Mouse (Mus musculus): Measurements from ENCODE around the gene Dip2b. TPM values are rescaled to one million over a fixed set of nuclear protein-coding genes. Genes with fewer than 3 reads are reported as not detected.

Gene Dip2b
- total RNA-seq (2014; rRNA removed) (29.3 and 40.6 TPM in 2 replicates), polyA plus RNA-seq (2015; fragmentation: Nextera tagmentation; extraction: Ambion mirVana) (4.7 and 8.3 TPM in 2 replicates)

GRCm38 (mm10) chr15:100038470-100038971 is at the start of gene Dip2b:
Dip2b (plus strand) TSS chr15:100038664.
- 1% methylated on average over 43 of the region's 68 CpGs for WGBS
- DNase-seq (peak; percentile 98), ATAC-seq (peak; percentile 92)
- H3K9me3 ChIP-seq (ENCODE audit: low read length) = no peaks in the 10 kb centered on the region
- peak within 1 kb of the TSS; percentile 94 for H3K4me3 ChIP-seq (ENCODE audit: low read depth, low read length)
- TF ChIP-seq CTCF (IDR thresholded peaks at IDR 0.05; ENCODE audit: low read depth) = peak; percentile 98
- H3K27ac ChIP-seq (ENCODE audit: low read depth, low read length) = peak within 1 kb of the TSS; percentile 99
- no peaks in the 10 kb centered on the region for H3K27me3 ChIP-seq (ENCODE audit: insufficient read depth, low read length)
- peaks cover 16% of the 10 kb centered on the region for H3K4me1 ChIP-seq (ENCODE audit: insufficient read depth)
- H3K36me3 ChIP-seq (ENCODE audit: insufficient read depth) = no peaks in the 10 kb centered on the region
- peak within 1 kb of the TSS; percentile 59 for H3K4me2 ChIP-seq (ENCODE audit: low read depth)
- H3K9ac ChIP-seq = peak within 1 kb of the TSS; percentile 100

- no peak for TF ChIP-seq CTCF (IDR thresholded peaks at IDR 0.05; ENCODE audit: low read depth)
- Histone ChIP-seq H3K27ac (ENCODE audit: low read depth, low read length) (no peak overlapping the region), H3K9ac (no peak overlapping the region), H3K4me1 (ENCODE audit: insufficient read depth) (no peaks in the 10 kb centered on the region), H3K9me3 (ENCODE audit: low read length) (no peaks in the 10 kb centered on the region), H3K4me2 (ENCODE audit: low read depth) (no peak overlapping the region), H3K36me3 (ENCODE audit: insufficient read depth) (peaks cover 39% of the 10 kb centered on the region), H3K27me3 (ENCODE audit: insufficient read depth, low read length) (no peaks in the 10 kb centered on the region), H3K4me3 (ENCODE audit: low read depth, low read length) (no peak overlapping the region)
- DNase-seq (no peak), ATAC-seq (no peak)
- 98% methylated on average over 1 of the region's 1 CpGs for WGBS
Measured at GRCm38 (mm10) chr15:99993100-99993499, 45.4 kb upstream of the Dip2b start.

- DNase-seq = no peak
- TF ChIP-seq CTCF (IDR thresholded peaks at IDR 0.05; ENCODE audit: low read depth) = no peak
Measured at GRCm38 (mm10) chr15:99997114-99997804, 41.2 kb upstream of the Dip2b start.

GRCm38 (mm10) chr15:99999390-99999789 is 39.1 kb upstream of the Dip2b start:
- 91% methylated on average over 1 of the region's 1 CpGs for WGBS
- TF ChIP-seq CTCF (IDR thresholded peaks at IDR 0.05; ENCODE audit: low read depth) = no peak
- Histone ChIP-seq H3K9ac (no peak overlapping the region), H3K4me3 (ENCODE audit: low read depth, low read length) (no peak overlapping the region), H3K4me1 (ENCODE audit: insufficient read depth) (no peaks in the 10 kb centered on the region), H3K27me3 (ENCODE audit: insufficient read depth, low read length) (no peaks in the 10 kb centered on the region), H3K4me2 (ENCODE audit: low read depth) (no peak overlapping the region), H3K27ac (ENCODE audit: low read depth, low read length) (no peak overlapping the region), H3K9me3 (ENCODE audit: low read length) (no peaks in the 10 kb centered on the region), H3K36me3 (ENCODE audit: insufficient read depth) (peaks cover 51% of the 10 kb centered on the region)
- DNase-seq (no peak), ATAC-seq (no peak)

More at GRCm38 (mm10) chr15:99997114-99997804, 41.2 kb upstream of the Dip2b start:
- no peak overlapping the region for H3K9ac ChIP-seq
- no peak for ATAC-seq
- H3K4me2 ChIP-seq (ENCODE audit: low read depth) = no peak overlapping the region
- H3K36me3 ChIP-seq (ENCODE audit: insufficient read depth) = peaks cover 44% of the 10 kb centered on the region
- H3K4me3 ChIP-seq (ENCODE audit: low read depth, low read length) = no peak overlapping the region
- no peaks in the 10 kb centered on the region for H3K4me1 ChIP-seq (ENCODE audit: insufficient read depth)
- H3K9me3 ChIP-seq (ENCODE audit: low read length) = no peaks in the 10 kb centered on the region
- no peak overlapping the region for H3K27ac ChIP-seq (ENCODE audit: low read depth, low read length)
- WGBS = 91% methylated on average over 6 of the region's 6 CpGs
- H3K27me3 ChIP-seq (ENCODE audit: insufficient read depth, low read length) = no peaks in the 10 kb centered on the region

GRCm38 (mm10) chr15:100004677-100005273 is 33.7 kb upstream of the Dip2b start:
- H3K4me1 ChIP-seq (ENCODE audit: insufficient read depth) = no peaks in the 10 kb centered on the region
- no peak overlapping the region for H3K9ac ChIP-seq
- no peak overlapping the region for H3K27ac ChIP-seq (ENCODE audit: low read depth, low read length)
- DNase-seq (no peak), ATAC-seq (no peak)
- peaks cover 68% of the 10 kb centered on the region for H3K36me3 ChIP-seq (ENCODE audit: insufficient read depth)
- H3K4me3 ChIP-seq (ENCODE audit: low read depth, low read length) = no peak overlapping the region
- WGBS = 89% methylated on average over 7 of the region's 7 CpGs
- H3K9me3 ChIP-seq (ENCODE audit: low read length) = no peaks in the 10 kb centered on the region
- no peak for TF ChIP-seq CTCF (IDR thresholded peaks at IDR 0.05; ENCODE audit: low read depth)
- no peaks in the 10 kb centered on the region for H3K27me3 ChIP-seq (ENCODE audit: insufficient read depth, low read length)
- H3K4me2 ChIP-seq (ENCODE audit: low read depth) = no peak overlapping the region

GRCm38 (mm10) chr15:100006180-100006579 is 32.3 kb upstream of the Dip2b start:
- Histone ChIP-seq H3K9me3 (ENCODE audit: low read length) (no peaks in the 10 kb centered on the region), H3K9ac (no peak overlapping the region), H3K4me3 (ENCODE audit: low read depth, low read length) (no peak overlapping the region), H3K4me2 (ENCODE audit: low read depth) (no peak overlapping the region), H3K27me3 (ENCODE audit: insufficient read depth, low read length) (no peaks in the 10 kb centered on the region), H3K27ac (ENCODE audit: low read depth, low read length) (no peak overlapping the region), H3K4me1 (ENCODE audit: insufficient read depth) (no peaks in the 10 kb centered on the region), H3K36me3 (ENCODE audit: insufficient read depth) (peaks cover 75% of the 10 kb centered on the region)
- ATAC-seq = no peak
- DNase-seq = no peak
- no peak for TF ChIP-seq CTCF (IDR thresholded peaks at IDR 0.05; ENCODE audit: low read depth)

- ATAC-seq (no peak), DNase-seq (no peak)
- no peak overlapping the region for H3K4me2 ChIP-seq (ENCODE audit: low read depth)
- H3K27me3 ChIP-seq (ENCODE audit: insufficient read depth, low read length) = no peaks in the 10 kb centered on the region
- no peak overlapping the region for H3K27ac ChIP-seq (ENCODE audit: low read depth, low read length)
- H3K4me3 ChIP-seq (ENCODE audit: low read depth, low read length) = no peak overlapping the region
- 69% methylated on average over 6 of the region's 6 CpGs for WGBS
- peaks cover 5% of the 10 kb centered on the region; the same call in 1 of the 2 replicates for H3K36me3 ChIP-seq (ENCODE audit: insufficient read depth)
- H3K9me3 ChIP-seq (ENCODE audit: low read length) = no peaks in the 10 kb centered on the region
- H3K9ac ChIP-seq = no peak overlapping the region
- no peak for TF ChIP-seq CTCF (IDR thresholded peaks at IDR 0.05; ENCODE audit: low read depth)
- H3K4me1 ChIP-seq (ENCODE audit: insufficient read depth) = no peaks in the 10 kb centered on the region
Measured at GRCm38 (mm10) chr15:100018280-100018899, 20.1 kb upstream of the Dip2b start.
